Mouse (Mus musculus) cerebellum, adult 18-20 months (tissue): Measurements from ENCODE around the gene Hnf1a.
A peak's percentile ranks its signal among the peaks of the same experiment; 100 is the strongest.
"Not testable (repeated sequence)": the region's sequence is repeated elsewhere in the genome, so short reads cannot be mapped to it uniquely, and the experiment has no call there.

Experiments
- DNase-seq, 2 experiments: peaks; one replicate each; pipeline ENCODE4 v3.0.0; 2021

Hnf1a gene

DNA sequence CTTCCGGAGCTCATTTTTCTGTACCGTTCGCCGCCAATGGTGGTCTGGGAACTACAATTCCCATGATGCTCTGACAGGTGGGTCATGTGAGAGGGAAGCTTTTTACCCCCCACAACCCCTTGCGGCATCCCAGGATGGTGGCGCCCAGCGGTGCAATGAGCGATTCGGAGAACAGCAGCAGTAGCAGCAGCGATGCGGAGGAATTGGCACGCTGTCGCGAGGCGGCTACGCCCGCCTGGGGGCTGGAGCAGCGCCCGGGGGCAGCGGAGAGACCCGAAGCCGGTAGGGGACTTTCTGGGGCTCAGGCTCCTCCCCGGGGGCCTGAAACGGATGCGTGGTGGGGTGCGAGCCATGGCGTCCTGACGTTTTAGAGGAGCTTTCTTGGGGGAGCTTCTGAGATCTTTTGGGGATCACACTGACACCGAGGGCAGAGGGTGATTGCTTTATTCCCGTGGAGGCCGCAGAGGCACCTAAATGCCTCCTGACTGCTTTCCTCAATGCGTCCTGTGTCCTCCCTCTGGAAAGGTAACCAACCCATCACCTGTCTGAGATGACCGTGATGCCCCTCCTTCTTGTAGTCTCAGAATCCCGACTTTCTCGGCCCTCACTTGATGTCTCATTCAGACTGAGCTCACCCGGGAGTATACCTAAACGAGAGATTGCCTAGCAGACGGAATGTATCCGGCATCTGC is 28.7 kb downstream of the Hnf1a start, which contains the start of gene 2210016L21Rik:
2210016L21Rik (plus strand) TSS at position 85 of the 692 bp plus-strand sequence.
- DNase-seq: peak; percentile 85 to 92

DNA sequence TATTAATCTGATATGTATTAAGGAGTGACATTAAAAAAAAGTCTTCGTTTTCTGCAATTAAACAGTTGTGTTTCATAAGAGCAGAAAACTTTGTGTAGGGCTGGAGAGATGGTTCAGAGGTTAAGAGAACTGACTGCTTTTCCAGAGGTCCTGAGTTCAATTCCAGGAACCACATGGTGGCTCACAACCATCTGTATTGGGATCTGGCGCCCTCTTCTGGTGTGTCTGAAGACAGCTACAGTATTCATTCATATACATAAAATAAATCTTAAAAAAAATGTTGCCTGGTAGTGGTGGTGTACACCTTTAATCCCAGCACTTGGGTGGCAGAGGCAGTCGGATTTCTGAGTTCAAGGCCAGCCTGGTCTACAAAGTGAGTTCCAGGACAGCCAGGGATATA is 29.8 kb downstream of the Hnf1a start:
- DNase-seq: not testable (repeated sequence)

DNA sequence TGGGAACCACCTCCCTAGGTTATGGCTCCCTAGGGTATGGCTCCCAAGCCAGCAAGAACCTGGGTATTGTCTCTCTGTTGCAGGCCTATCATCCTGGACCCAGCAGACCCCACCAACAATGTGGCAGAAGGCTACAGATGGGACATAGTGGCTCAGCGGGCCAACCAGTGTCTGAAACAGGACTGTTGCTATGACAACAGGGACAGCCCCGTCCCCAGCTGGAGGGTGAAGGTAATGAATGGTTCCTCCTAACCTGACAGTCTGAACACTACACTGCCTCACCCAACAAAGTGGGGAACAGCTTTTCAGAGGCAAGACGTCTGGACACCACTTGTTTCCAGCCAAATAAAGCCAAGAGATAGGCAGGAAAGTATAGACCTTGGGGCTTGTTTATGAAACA is 35.1 kb downstream of the Hnf1a start:
- DNase-seq: no peak

DNA sequence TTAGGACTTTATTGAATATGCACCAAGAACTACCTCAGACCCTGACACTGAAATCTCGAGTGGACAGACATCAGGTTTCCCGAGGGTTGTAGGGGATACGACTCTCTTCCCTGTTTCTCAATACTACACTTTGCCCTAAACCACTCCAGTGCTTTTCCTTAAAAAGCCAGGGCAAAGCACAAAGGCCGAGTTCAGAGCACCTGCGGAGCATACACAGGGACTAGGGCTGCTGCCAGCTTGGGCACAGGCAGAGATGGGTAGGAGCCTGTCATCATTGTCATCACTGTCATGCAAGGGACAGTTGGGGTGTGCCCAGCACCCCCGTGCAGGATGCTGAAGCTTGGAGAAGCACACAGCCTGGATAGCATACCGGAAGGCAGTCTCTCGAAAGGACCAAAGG is 37.7 kb downstream of the Hnf1a start:
- DNase-seq: no peak

DNA sequence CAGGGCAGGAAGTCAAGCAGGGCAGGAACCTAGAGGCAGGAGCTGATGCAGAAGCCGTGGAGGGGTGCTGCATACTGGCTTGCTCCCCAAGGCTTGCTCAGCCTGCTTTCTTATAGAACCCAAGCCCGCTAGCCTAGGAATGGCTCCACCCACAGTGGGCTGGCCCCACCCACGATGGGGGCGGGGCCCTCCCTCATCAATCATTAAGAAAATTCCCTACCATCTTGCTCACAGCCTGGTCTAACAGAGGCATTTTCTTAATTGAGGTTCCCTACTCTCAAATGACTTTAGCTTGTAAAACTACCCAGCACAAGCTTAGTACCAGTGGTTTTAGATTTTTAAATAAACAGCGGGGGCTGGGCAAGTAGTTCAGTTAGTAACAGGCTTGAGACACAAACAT is 39.3 kb downstream of the Hnf1a start:
- no peak for DNase-seq

DNA sequence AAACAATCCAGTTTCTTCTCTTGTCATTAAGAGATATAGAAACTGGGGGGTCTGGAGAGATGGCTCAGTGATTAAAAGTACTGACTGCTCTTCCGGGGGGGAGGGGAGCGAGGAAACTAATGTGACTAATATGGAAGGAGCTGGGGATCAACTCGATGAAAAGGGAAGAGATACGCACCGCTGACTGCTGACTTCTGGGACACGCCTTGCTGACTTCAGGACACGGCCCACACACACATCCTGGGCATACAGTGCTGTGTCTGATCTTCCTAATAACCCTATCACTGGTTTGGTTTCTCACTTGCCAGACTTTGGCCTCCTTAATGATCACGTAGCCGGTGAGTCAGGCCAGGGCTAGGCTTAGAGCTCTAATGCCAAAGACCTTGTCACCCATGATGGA is 44.1 kb downstream of the Hnf1a start:
- no peak for DNase-seq

DNA sequence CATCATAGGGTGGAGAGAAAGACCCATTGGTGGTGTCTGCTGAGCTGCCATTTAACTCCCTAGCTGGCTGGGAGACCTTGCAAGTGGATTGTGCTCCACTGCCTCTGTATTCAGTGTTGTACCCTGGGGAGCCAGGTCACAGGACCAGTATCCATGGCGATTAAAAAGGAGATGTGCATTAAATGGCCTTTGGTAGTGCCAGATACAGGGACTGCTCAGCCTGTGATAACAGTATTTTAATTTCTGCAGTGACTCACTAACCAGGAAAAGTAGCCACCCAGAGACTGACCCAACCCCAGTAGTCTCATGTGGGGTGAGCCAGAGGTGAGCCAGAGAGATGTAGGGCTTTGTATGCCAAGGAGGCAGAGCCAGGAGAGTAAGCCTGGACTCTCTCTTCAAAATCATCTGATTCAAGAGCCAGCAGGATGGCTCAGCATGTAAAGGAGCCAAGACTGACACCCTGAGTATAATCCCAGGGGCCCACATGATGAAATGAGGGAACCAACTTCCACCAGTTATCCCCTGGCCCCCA is 44.7 kb downstream of the Hnf1a start:
- DNase-seq: no peak

DNA sequence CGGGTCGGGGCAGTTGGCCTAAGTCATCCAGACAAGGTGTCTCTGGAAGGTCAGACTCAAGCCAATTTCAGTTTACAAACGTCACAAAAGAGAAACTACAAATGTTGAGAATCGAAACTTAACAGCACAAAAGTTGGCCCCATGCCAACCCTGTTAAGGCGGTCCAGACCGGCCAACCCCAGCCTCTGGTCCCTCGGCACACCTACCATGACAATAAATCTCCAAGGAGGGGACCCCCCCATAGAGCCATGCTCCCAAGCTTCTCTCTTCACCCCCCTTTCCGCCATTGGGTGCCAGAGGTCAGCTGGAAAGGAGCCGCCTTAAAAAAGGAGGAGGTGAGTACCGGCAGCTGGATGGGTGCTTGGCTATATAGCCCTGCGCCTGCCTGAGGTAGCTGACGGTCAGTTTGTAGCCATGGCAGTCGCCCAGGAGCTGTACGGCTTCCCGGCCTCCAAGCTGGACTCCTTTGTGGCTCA is 47.9 kb downstream of the Hnf1a start, which contains the start of gene Oasl1:
Oasl1 (plus strand) TSS at position 243 of the 476 bp plus-strand sequence.
- DNase-seq: no peak

DNA sequence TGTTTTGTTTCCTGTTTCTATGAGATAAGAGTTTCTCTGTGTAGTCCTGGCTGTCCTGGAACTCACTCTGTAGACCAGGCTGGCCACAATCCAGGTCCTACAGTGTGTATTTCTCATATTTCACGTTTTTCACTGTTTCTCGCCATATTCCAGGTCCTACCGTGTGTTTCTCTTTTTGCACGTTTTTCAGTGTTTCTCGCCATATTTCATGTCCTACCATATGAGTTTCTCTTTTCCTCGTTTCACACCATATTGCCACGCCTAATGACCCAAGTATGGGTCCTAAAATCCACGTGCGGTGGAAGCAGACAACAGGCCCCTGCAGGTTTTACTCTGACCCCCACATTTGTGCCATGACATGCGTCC is 48.5 kb downstream of the Hnf1a start:
- DNase-seq: no peak

DNA sequence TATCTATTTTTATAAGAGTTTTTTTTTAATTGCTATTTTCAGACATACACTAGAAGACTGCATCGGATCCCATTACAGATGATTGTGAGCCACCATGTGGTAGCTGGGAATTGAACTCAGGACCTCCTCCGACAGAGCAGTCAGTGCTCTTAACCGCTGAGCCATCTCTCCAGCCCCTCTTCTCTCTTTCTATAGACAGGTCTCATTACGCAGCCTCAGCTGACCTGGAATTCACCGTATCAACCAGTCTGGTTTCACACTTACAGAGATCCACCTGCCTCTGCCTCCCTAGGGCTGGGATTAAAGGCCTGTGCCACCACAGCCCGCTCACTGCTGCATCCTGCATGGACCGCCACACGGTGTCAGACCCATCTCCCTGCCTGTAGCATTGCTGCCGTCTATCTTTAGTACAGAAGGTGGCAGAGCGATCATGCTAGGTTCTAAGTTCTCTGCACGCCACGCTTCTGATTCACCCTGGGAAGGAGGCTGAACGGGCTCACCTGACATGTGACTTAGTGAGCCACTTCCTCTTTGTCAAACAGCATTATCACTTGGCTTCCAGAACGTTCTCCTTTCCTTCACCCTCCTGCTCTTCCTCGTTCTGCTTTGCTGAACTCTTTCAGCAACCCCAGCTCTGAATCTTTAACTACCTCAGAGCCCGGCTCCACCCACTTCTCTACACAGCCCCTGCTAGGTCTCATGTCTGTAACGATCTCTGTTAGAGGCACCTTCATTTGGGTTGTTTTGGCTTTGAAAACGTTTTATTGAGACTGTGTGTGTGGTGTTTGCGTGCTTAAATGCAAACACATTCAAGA is 49.1 kb downstream of the Hnf1a start:
- DNase-seq: no peak

DNA sequence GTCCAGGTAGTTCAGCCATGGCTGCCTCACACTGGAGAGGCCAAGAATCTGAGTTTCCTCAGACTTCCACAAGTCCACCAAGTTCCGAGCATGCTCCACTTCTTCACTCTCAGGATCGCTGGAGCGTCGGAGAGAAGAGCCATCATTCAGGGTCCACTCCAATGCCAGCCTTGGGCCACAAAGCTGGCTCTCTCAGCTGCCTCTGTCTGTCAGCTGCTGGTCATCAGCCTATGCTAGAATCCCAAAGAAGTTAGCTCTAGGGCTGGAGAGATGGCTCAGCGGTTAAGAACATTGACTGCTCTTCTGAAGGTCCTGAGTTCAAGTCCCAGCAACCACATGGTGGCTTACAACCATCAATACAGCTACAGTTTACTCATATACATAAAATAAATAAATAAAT is 53.5 kb downstream of the Hnf1a start:
- not testable (repeated sequence) for DNase-seq

DNA sequence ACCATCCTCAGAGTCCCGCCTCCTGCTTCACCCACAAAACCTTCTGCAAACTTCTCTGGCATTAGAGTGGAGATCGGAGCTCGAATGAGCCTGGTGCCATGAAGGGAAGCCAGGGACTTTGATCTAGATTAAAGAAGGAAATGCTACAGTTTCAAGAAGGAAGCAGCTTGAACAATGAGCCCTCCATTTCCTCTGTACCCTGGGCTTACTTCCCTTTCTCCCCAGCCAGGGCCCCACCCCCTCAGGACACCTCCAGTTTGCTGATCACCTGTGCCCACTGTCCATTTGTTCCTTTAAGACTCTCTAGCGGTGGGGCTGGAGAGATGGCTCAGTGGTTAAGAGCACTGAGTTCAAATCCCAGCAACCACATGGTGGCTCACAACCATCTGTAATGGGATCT is 54.1 kb downstream of the Hnf1a start:
- no peak for DNase-seq

DNA sequence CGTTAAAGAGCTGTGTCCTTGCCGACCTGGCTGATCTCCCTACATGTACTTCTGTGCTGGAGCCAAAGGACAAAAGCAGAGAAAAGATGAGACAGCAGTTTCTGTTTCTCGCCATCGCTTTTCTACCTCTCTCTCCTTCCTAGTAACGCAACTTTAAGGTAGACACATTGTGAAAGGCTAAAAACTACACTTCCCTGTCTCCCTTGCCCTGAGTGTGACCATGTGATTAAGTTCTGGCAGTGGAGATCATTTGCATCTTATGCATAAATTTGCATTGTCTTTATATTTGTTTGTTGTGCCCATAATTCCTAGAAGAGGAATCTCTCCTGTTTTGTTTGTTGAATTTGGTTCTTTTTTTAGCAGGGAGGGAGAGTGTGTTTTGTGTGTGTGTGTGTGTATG is 55.0 kb downstream of the Hnf1a start:
- DNase-seq: no peak

DNA sequence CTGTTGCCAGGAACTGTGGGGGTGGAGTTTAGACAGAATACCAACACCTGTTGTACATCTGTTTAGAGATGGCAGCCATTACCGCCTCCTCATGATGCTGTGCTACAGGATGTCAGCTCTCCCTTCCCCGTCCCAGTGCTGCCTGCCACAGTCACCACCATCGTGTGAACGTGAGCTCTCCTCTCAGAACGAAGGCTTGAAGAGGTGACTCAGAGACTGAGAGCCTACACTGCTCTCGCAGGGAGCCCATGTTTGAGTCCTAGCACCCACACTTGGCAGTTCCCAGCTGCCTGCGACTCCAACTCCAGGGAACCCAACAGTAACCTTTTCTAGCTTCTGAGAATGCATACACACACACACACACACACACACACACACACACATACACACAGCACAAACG is 56.0 kb downstream of the Hnf1a start:
- no peak for DNase-seq

DNA sequence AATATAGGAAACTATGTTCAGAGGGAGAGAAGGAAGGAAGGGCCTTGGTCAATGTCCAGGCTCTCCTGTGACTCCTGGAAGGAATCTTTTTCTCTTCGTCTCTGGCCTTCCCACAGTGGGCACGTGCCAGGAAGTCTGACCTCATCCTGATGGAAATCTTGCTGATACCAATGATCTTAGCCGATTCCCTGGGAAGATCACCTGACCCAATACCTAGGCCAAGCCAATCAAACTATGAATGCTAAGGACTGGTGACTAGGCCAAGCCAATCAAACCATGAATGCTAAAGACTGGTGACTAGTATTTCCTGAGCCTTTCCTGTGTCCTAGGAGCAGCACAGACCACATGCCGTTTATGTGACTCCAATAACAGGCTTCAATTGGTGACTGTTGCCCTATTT is 57.2 kb downstream of the Hnf1a start:
- DNase-seq: no peak

DNA sequence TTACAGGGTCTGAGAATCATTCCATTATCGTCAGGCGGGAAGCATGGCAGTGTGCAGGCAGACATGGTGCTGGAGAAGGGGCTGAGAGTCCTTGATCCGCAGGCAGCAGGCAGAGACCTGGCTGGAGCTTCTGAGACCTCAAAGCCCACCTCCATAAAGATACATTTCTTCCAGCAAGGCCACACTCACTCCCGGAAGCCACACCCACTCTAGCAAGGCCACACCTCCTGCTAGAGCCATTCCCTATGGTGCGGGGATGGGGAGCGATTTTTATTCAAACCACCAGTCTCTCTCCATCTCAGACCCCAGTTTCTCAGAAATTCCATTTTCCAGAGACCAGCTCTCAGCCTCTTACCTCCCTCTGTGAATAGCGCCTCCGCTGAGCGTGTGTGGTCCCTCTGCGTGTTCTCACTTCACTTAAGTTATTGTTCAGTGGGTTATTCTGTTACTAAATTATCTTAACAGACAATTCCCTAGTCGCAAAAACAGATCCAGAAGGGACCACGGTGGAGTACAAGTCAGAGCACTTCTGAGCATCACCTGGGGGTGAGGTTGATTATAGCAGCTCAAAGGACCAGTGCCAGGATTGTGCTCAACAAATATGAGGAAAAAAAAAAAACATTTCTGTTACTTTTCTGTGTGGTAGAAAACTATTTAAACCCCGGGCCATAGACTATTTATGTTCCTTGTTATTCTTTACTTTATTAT is 62.1 kb downstream of the Hnf1a start:
- no peak for DNase-seq

DNA sequence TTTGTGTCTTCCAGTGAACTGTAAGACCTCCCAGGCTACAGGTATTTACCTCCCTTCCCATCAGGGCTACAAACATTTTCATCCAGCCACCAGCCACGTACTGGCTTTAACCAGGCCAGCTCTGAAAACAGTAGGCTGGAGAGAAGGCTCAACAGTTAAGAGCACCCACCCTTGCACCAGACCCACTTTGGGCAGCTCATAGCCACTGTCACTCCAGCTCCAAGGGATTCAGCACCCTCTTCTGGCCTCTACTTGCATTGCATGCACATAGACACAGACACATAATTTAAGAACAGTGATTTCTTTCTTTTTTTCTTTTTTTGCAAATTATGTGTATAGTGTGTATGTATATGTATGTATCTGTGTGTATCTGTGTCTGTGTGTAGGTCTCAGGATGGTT is 68.5 kb downstream of the Hnf1a start:
- DNase-seq: peak; percentile 15 to 17
